Mouse (Mus musculus): ENCODE measurements at regions not wholly inside any gene's neighbourhood (a gene's known extent, or its start where the extent isn't known, plus 50 kb on each side); places are given as distances from the start of the nearest gene placed in this dataset.

DNA sequence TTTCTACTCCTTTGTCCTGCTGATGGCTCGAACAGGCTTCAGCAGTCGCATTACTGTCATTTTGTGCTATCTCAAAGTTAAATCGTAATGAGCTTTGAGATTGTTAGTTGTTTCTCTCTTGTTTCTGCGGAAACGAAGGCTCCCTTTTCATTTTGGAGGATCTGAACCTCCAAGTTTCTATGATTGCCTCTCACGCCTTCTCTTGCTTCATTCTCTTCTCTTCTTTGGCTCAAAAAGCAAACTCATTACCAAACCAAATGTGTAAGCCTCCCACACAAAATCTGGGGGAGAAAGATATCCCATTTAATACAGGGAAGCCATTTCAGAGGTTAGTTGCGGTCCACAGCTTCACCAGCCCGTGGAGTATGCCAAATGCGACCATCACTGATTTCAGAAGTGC, 121.1 kb upstream of the Gm6657 start:
- TF ChIP-seq POLR2A (IDR thresholded peaks at IDR 0.05; ENCODE audit: low read depth, low read length) (no peak), CTCF (conservative IDR thresholded peaks at IDR 0.05; ENCODE audit: insufficient read depth, insufficient read length, low read depth, low read length) (no peak)
